Mouse (Mus musculus) kidney, embryonic 14.5 days (tissue): Measurements from ENCODE around the gene Mvb12a. TPM values are rescaled to one million over a fixed set of nuclear protein-coding genes. Genes with fewer than 3 reads are reported as not detected.

Experiments used
- ATAC-seq: fragments of 200-750 bp; cut with Nextera tagmentation; 2 replicates; pipeline ENCODE4 v1.8.0; 2017; ENCODE audit warnings: moderate number of reproducible peaks, mild to moderate bottlenecking, moderate TSS enrichment, moderate library complexity; ENCODE audit not compliant: low FRiP score, low TSS enrichment
- H3K27ac ChIP-seq: fragments of 300-500 bp; sonication (generic); 2 replicates; pipeline ENCODE4 v1.5.1; 2014; ENCODE audit warnings: low read depth, mild to moderate bottlenecking, low read length, moderate library complexity, mixed read lengths
- H3K27me3 ChIP-seq: fragments of 300-500 bp; sonication (generic); 2 replicates; pipeline ENCODE4 v1.6.1; 2014; ENCODE audit warnings: mild to moderate bottlenecking, low read length; ENCODE audit not compliant: control insufficient read depth, insufficient read depth
- H3K36me3 ChIP-seq: fragments of 300-500 bp; sonication (generic); 2 replicates; pipeline ENCODE4 v1.6.1; 2014; ENCODE audit warnings: low read length, mixed read lengths; ENCODE audit not compliant: control insufficient read depth, insufficient read depth
- H3K4me1 ChIP-seq: fragments of 300-500 bp; sonication (generic); 2 replicates; pipeline ENCODE4 v1.6.1; 2014; ENCODE audit warnings: low read length, mixed read lengths; ENCODE audit not compliant: control insufficient read depth, insufficient read depth
- H3K4me2 ChIP-seq: fragments of 300-500 bp; sonication (generic); replicated peaks from 2 replicates; pipeline ENCODE4 v1.6.1; 2014; ENCODE audit warnings: low read depth, mild to moderate bottlenecking, low read length
- H3K4me3 ChIP-seq: fragments of 300-500 bp; sonication (generic); 2 replicates; pipeline ENCODE4 v1.5.1; 2014; ENCODE audit warnings: mild to moderate bottlenecking, low read length
- H3K9ac ChIP-seq: fragments of 300-500 bp; sonication (generic); 2 replicates; pipeline ENCODE4 v1.6.1; 2014; ENCODE audit warnings: low read depth, mild to moderate bottlenecking, low read length, moderate library complexity
- H3K9me3 ChIP-seq: fragments of 300-500 bp; sonication (generic); 2 replicates; pipeline ENCODE4 v1.6.1; 2016; ENCODE audit warnings: low read length; ENCODE audit not compliant: control insufficient read depth
- WGBS: fragments of 180-500 bp; shearing (Covaris S2); extraction: QIAGEN DNeasy Blood & Tissue Kit; methylation state at CpG from one replicate; pipeline ENCODE4 v1.1.7; 2014; 5-methylcytosine and 5-hydroxymethylcytosine counted together
- polyA plus RNA-seq: library from polyadenylated mRNA; unstranded; fragments of >200 nt; fragmentation: Nextera tagmentation; extraction: Ambion mirVana; gene quantifications from 2 replicates; pipeline ENCODE4 v1.2.1, GENCODE M21; 2014

The Mvb12a gene
- 98.7 and 111 TPM in 2 replicates for polyA plus RNA-seq

DNA sequence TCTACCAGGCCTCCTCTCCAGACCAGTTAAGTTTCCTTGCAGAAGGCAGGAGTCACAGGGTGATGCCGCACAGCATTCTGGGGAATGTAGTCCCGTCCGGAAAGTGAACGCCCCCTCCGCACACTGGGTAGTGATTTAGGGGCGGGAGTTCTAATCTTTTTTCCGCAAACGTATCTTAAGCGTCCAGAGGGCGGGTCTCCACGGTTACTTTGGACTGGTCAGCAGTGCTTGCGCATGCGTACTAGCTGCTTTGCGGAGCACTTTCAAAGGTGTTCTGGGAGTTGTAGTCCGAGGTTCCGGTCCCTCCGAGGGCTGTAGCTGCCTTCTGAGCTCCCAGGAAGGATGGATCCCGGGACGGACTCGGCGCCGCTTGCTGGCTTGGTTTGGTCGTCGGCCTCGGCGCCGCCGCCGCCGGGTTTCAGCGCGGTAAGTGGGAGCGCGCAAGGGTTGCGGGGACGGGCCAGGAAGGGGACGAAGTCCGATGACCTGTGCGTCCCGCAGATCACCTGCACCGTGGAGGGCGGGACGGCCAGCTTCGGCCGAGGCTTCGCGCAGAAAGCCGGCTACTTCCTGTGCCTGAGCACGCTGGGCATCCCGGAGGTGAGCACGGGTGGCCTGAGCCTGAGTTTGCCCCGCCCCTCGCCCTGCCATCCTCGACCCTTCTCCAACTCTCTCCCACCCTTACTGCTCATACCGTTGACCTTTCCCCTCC, at the start of gene Mvb12a:
Mvb12a (plus strand) TSS at position 291 of the 712 bp plus-strand sequence.
- Histone ChIP-seq H3K4me3 (peak within 1 kb of the TSS; percentile 71), H3K27me3 (no peaks in the 10 kb centered on the region), H3K9ac (peak within 1 kb of the TSS; percentile 71), H3K36me3 (peaks cover 25% of the 10 kb centered on the region), H3K27ac (peak within 1 kb of the TSS; percentile 14; the same call in 1 of the 2 replicates), H3K9me3 (no peaks in the 10 kb centered on the region), H3K4me1 (peaks cover 6% of the 10 kb centered on the region; the same call in 1 of the 2 replicates), H3K4me2 (peak within 1 kb of the TSS; percentile 87)
- peak; percentile 95 for ATAC-seq
- under 1% methylated on average over 55 of the region's 55 CpGs for WGBS

DNA sequence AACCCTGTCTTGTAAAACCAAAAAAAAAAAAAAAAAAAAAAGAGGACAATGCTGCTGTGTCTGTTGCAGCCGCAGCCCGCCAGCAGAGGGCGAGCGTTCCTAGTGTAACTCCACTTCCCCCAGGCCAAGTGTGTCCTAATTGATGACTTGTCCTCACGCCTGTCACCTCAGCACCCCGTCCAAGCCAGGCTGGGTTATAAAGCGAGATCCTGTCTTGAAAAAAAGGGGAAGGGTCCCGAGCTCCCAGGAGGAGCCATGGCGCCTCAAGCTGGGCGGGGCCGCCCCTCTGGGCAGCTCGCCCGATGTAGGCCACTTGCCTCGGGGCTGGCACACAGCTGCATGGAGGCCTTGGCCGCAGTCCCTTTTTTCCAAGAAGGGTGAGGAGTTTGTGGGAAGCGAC, 47.7 kb upstream of the Mvb12a start:
- Histone ChIP-seq H3K27ac (peak overlapping the region; percentile 84; the same call in 1 of the 2 replicates), H3K9me3 (no peaks in the 10 kb centered on the region), H3K4me3 (no peak overlapping the region), H3K4me2 (peak overlapping the region; percentile 19; the same call in 1 of the 2 replicates), H3K9ac (no peak overlapping the region), H3K36me3 (peaks cover 31% of the 10 kb centered on the region), H3K27me3 (no peaks in the 10 kb centered on the region), H3K4me1 (peaks cover 44% of the 10 kb centered on the region)
- WGBS: 21% methylated on average over 16 of the region's 16 CpGs
- peak; percentile 51 for ATAC-seq

GRCm38 (mm10) chr8:71495811-71496210, 46.9 kb upstream of the Mvb12a start:
- H3K9me3 ChIP-seq: no peaks in the 10 kb centered on the region
- no peaks in the 10 kb centered on the region for H3K27me3 ChIP-seq
- no peak overlapping the region for H3K4me3 ChIP-seq
- H3K9ac ChIP-seq: no peak overlapping the region
- H3K4me2 ChIP-seq: no peak overlapping the region
- H3K4me1 ChIP-seq: peaks cover 44% of the 10 kb centered on the region
- H3K27ac ChIP-seq: peak overlapping the region; percentile 84
- peaks cover 29% of the 10 kb centered on the region for H3K36me3 ChIP-seq
- 82% methylated on average over 5 of the region's 5 CpGs for WGBS
- no peak for ATAC-seq

DNA sequence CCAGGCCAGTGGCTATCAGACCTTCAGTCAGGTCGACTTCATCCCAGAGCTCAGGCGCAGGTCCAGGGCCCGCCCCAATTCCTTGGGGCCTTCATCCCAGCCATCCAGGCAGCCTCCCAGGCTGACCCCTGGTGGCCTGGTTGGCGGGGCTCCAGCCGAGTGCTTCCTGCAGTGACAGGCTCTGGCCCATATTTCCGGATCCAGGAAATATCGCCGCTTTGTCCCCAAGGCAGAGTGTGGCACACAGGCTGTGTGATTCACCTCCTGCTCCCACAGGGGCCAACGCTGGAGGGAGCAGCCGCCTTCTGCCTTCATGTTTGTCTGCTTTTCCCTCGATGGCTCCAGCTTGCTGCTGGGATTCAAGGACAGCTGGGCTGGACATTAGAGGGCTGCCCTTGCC, 46.2 kb upstream of the Mvb12a start:
- Histone ChIP-seq H3K27me3 (no peaks in the 10 kb centered on the region), H3K4me2 (no peak overlapping the region), H3K27ac (peak overlapping the region; percentile 84), H3K9me3 (no peaks in the 10 kb centered on the region), H3K36me3 (peaks cover 23% of the 10 kb centered on the region), H3K9ac (peak overlapping the region; percentile 28), H3K4me3 (no peak overlapping the region), H3K4me1 (peaks cover 44% of the 10 kb centered on the region)
- peak; percentile 51 for ATAC-seq
- WGBS: 13% methylated on average over 11 of the region's 11 CpGs

DNA sequence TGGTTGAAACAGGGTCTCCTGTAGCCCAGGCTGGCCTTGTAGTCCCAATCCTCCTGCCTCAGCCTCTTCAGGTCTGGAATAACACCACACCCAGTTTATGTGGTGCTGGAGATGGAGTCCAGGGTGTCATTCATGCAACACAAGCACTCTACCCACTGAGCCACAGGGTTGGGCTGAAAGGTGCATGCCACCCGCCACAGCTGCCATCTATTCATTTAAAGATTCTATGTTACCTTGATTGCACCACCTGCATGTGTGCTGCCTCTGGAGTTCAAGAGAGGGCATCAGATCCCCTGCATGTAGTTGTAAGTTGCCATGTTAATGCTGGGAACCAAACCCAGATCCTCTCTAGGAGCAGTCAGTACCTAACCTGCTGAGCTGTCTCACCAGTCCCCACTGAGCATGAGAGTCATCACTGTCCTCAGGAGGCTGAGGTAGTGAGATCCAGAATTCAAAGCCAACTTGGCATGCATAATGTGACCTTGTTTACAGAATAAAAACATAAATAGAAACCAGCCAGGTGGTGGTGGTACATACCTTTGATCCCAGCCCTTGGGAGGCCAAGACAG, 45.6 kb upstream of the Mvb12a start:
- no peaks in the 10 kb centered on the region for H3K9me3 ChIP-seq
- peak overlapping the region; percentile 84 for H3K27ac ChIP-seq
- H3K27me3 ChIP-seq: no peaks in the 10 kb centered on the region
- H3K4me1 ChIP-seq: peaks cover 44% of the 10 kb centered on the region
- H3K4me2 ChIP-seq: no peak overlapping the region
- WGBS: 96% methylated on average over 1 of the region's 1 CpGs
- ATAC-seq: no peak
- peak overlapping the region; percentile 28; the same call in 1 of the 2 replicates for H3K9ac ChIP-seq
- peaks cover 19% of the 10 kb centered on the region for H3K36me3 ChIP-seq
- no peak overlapping the region for H3K4me3 ChIP-seq

DNA sequence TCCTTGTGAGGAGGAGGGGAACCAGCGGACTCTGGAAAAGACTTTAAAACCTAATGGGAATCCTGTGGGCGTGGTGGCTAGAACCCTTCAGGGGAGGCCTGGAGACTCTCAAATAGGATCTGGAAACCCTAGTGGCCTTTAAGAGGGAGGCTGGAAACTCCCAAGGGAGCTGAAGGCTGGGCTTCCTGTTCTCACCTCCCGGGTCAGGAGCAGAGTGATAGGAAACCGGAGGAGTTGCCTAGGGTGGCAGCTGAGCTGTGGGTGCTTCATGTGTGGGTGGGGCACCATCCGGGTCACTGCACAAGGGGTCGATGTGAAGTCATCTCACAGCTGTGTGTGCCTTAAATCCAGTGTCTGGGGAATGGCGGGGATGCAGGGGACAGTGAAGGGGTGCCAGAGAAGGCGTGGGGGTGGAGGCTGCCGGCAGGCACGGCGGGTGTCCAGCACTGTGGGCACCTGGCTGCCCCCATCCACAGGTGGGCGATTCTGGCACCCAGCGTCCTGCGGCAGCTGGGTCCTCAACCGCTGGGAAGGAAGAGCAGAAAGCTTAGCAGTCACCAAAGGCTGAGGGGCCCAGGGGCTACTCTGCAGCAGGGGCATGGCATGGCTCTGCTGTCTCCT, 44.7 kb upstream of the Mvb12a start:
- Histone ChIP-seq H3K4me2 (no peak overlapping the region), H3K9me3 (no peaks in the 10 kb centered on the region), H3K36me3 (peaks cover 10% of the 10 kb centered on the region; the same call in 1 of the 2 replicates), H3K27me3 (no peaks in the 10 kb centered on the region), H3K9ac (no peak overlapping the region), H3K4me3 (no peak overlapping the region), H3K27ac (peak overlapping the region; percentile 84), H3K4me1 (peaks cover 44% of the 10 kb centered on the region)
- ATAC-seq: peak; percentile 50
- 8% methylated on average over 15 of the region's 15 CpGs for WGBS

GRCm38 (mm10) chr8:71498816-71499690, 43.7 kb upstream of the Mvb12a start:
- Histone ChIP-seq H3K9ac (no peak overlapping the region), H3K4me1 (peaks cover 44% of the 10 kb centered on the region), H3K36me3 (peaks cover 5% of the 10 kb centered on the region; the same call in 1 of the 2 replicates), H3K4me3 (no peak overlapping the region), H3K27ac (peak overlapping the region; percentile 84), H3K9me3 (no peaks in the 10 kb centered on the region), H3K27me3 (no peaks in the 10 kb centered on the region), H3K4me2 (no peak overlapping the region)
- ATAC-seq: peak; percentile 14; the same call in 1 of the 2 replicates
- WGBS: 17% methylated on average over 16 of the region's 16 CpGs

DNA sequence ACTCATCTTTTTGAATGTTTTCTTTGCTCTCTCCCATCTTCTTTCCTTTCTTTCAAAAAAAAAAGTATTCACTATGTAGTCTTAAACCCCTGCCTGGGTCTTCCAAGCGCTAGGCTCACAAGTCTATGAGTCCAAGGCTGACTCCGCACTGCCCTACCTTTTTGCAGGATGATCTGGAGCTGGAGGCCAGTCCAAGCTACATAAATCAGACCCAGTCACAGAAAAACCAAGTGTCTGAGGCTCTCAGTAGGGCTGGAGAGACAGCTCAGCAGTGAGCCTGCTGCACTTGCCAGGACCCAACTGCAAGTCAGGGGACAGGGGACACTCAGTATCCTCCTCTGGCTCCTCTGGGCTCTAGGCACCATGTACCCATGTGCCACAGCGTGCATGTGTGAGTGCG, 38.4 kb upstream of the Mvb12a start:
- Histone ChIP-seq H3K9ac (no peak overlapping the region), H3K36me3 (no peaks in the 10 kb centered on the region), H3K4me2 (no peak overlapping the region), H3K4me1 (peaks cover 12% of the 10 kb centered on the region), H3K27ac (no peak overlapping the region), H3K9me3 (no peaks in the 10 kb centered on the region), H3K27me3 (peaks cover 29% of the 10 kb centered on the region), H3K4me3 (no peak overlapping the region)
- 75% methylated on average over 4 of the region's 4 CpGs for WGBS
- no peak for ATAC-seq
